Mouse (Mus musculus): ENCODE data around the gene Mrnip.

Mrnip gene

GRCm38 (mm10) chr11:50245269-50245668 lies 71.0 kb downstream of the Mrnip start:
- peak in 1 of 2 experiments; percentile 21 for DNase-seq (ENCODE audit: low read depth in 1 of 2, low spot score in 2 of 2)

DNA sequence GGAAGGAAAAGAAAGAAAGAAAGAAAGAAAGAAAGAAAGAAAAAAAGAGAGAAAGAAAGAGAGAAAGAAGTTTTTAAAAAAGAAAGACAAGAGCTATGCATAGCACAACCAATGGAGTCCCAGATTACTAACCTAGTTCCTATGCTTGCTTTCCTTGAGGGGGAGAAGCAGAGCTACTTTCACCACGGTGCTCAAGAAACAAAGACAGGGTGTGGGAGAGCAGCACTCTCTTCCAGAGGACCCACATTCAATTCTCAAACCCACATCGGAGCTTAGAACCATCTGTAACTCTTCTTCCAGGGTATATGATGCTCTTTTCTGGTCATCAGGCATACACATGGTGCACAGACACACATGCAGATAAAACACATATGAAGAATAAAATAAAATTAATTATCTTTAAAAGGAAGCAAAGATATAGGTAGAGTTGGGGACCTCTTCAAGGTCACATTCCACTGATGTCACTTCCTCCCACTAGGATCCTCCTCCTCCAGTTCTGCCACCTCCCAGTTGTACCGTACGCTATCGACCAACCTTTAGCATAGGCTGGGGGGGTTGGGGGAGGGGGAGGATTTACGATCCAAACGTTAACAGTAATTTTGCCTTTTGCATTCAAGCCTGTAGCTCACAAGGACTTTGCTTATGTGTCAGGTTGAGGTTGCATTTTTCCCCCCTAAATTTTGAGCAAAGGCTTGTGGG lies 74.4 kb downstream of the Mrnip start:
- DNase-seq (ENCODE audit: low read depth in 1 of 2, low spot score in 2 of 2) = no peak

Measured in monocyte, adult 2 months (primary cell).